Mouse (Mus musculus) liver, embryonic 14.5 days (tissue): ENCODE results near the gene Rps6kb2.

ENCODE experiments used
- CTCF ChIP-seq: IDR thresholded peaks from 2 replicates; pipeline ENCODE4 v1.5.1; 2016; ENCODE audit warnings: antibody characterized with exemption, low read depth, control low read depth
- EP300 ChIP-seq: IDR thresholded peaks from 2 replicates; pipeline ENCODE4 v1.6.1; 2016; ENCODE audit warnings: antibody characterized with exemption, low read depth

DNA sequence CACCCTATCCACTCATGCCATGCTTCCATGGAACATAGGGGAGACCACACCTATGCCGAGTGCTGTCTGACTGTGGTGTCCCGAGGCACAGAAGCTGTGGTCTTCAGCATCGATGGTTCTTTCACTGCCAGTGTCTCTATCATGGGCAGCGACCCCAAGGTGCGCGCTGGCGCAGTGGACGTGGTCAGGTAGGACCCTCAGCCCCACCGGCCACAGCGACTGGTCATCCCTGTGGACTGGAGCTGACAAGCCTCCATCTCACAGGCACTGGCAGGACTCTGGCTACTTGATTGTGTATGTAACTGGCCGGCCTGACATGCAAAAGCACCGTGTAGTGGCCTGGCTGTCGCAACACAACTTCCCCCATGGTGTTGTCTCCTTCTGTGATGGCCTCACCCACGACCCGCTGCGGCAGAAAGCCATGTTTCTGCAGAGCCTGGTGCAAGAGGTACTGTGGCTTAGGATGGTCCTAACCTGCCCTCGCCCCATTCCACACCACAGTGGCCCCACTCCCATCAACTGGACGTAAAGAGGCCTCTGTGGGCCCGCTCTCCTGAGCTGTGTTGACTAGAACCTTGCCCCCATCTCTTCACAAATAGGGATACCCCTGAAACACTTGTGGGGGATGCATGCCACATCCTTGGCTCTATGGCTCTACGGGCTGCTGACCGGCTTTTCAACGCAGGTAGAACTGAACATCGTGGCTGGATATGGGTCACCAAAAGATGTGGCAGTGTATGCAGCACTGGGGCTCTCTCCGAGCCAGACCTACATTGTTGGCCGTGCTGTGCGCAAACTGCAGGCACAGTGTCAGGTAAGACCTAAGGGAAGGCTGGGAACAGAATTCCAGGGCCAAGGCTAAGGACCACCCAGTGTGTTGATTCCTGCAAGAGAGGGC lies 50.8 kb downstream of the Rps6kb2 start:
- TF ChIP-seq CTCF (no peak), EP300 (no peak)
